Mouse (Mus musculus): ENCODE data around the gene Snx6. TPM values are rescaled to one million over a fixed set of nuclear protein-coding genes. Genes with fewer than 3 reads are reported as not detected.
A peak's percentile ranks its signal among the peaks of the same experiment; 100 is the strongest.

The Snx6 gene
- polyA plus RNA-seq, 1 experiment from 2014 or later, result 201 TPM

- H3K4me2 ChIP-seq (replicated peaks), result no peak overlapping the region
- no peaks in the 10 kb centered on the region for H3K27me3 ChIP-seq
- H3K9me3 ChIP-seq, result no peaks in the 10 kb centered on the region
- H3K4me3 ChIP-seq, result no peak overlapping the region
- no peak overlapping the region for H3K9ac ChIP-seq (replicated peaks)
- H3K36me3 ChIP-seq, result no peaks in the 10 kb centered on the region
- H3K27ac ChIP-seq (replicated peaks), result no peak overlapping the region
- no peaks in the 10 kb centered on the region for H3K4me1 ChIP-seq
- no peak for ATAC-seq (ENCODE audit: low FRiP score, low read depth)
- 75% methylated on average over 1 of the region's 1 CpGs for WGBS
These were observed 32.5 kb upstream of the Snx6 start for GRCm38 (mm10) chr12:54828043-54828442.

DNA sequence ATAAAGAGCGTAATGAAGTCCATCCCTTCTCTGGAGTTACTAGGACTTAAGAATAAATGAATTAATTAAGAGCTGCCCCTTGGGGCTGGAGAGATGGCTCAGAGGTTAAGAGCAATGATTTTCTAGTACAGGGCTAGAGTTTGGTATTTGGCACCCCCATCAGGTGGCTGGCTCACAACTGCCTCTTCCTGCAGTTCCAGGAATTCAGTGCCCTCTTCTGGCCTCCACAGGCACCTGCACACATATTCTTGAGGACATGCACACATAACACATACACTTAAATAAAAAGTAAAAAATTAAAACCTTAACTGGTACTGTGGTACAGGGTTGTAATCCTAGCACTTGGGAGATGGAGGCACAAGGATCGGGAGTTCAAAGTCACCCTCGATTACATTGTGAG, 29.7 kb upstream of the Snx6 start:
- Histone ChIP-seq H3K4me1 (no peaks in the 10 kb centered on the region), H3K9me3 (no peaks in the 10 kb centered on the region), H3K4me2 (replicated peaks) (no peak overlapping the region), H3K27ac (replicated peaks) (no peak overlapping the region), H3K27me3 (no peaks in the 10 kb centered on the region), H3K36me3 (no peaks in the 10 kb centered on the region), H3K4me3 (no peak overlapping the region), H3K9ac (replicated peaks) (no peak overlapping the region)
- WGBS, result 94% methylated on average over 3 of the region's 3 CpGs
- ATAC-seq (ENCODE audit: low FRiP score, low read depth), result no peak

DNA sequence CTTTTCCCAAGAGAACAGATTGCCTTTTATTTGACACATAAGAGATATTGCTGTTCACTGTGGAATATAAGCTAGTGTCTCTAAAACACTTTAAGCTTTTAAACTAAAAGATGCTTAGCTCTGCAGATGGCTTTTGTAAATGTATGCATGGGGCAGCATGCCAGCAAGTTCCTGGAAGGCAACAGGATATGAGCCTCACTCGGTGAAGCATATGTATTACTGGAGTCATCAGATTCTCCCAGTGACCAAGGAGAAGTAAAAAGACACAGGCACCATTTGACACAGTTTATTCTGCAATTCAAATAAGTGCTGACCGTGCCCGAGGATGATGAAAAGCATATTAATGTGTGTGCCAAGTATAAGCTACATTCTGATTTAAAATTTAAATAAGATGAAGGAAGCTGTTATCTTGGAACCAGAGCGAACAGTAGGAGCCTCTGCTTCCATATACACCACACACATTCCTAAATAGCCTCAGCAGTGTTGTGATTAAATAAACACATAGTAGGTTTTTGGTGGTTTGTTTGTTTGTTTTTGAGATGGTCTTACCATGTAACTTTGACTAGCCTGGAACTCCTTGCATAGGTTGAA, 27.4 kb upstream of the Snx6 start:
- Histone ChIP-seq H3K4me1 (no peaks in the 10 kb centered on the region), H3K27me3 (no peaks in the 10 kb centered on the region), H3K27ac (replicated peaks) (no peak overlapping the region), H3K4me2 (replicated peaks) (no peak overlapping the region), H3K4me3 (no peak overlapping the region), H3K36me3 (no peaks in the 10 kb centered on the region), H3K9me3 (no peaks in the 10 kb centered on the region), H3K9ac (replicated peaks) (no peak overlapping the region)
- no peak for ATAC-seq (ENCODE audit: low FRiP score, low read depth)
- 52% methylated on average over 4 of the region's 4 CpGs for WGBS

GRCm38 (mm10) chr12:54820684-54821161, 25.2 kb upstream of the Snx6 start:
- no peak overlapping the region for H3K4me3 ChIP-seq
- 46% methylated on average over 2 of the region's 2 CpGs for WGBS
- no peak overlapping the region for H3K9ac ChIP-seq (replicated peaks)

GRCm38 (mm10) chr12:54819181-54819935, 23.9 kb upstream of the Snx6 start:
- no peak overlapping the region for H3K27ac ChIP-seq (replicated peaks)
- no peaks in the 10 kb centered on the region for H3K36me3 ChIP-seq
- no peak for ATAC-seq (ENCODE audit: low FRiP score, low read depth)
- WGBS, result 73% methylated on average over 6 of the region's 6 CpGs
- H3K4me1 ChIP-seq, result no peaks in the 10 kb centered on the region
- no peaks in the 10 kb centered on the region for H3K9me3 ChIP-seq
- no peak overlapping the region for H3K9ac ChIP-seq (replicated peaks)
- no peaks in the 10 kb centered on the region for H3K27me3 ChIP-seq
- no peak overlapping the region for H3K4me3 ChIP-seq
- H3K4me2 ChIP-seq (replicated peaks), result no peak overlapping the region

More at GRCm38 (mm10) chr12:54820684-54821161, 25.2 kb upstream of the Snx6 start:
- ATAC-seq (ENCODE audit: low FRiP score, low read depth), result no peak
- no peaks in the 10 kb centered on the region for H3K36me3 ChIP-seq
- H3K27ac ChIP-seq (replicated peaks), result no peak overlapping the region
- H3K27me3 ChIP-seq, result no peaks in the 10 kb centered on the region
- H3K4me2 ChIP-seq (replicated peaks), result no peak overlapping the region
- H3K4me1 ChIP-seq, result no peaks in the 10 kb centered on the region
- H3K9me3 ChIP-seq, result no peaks in the 10 kb centered on the region

DNA sequence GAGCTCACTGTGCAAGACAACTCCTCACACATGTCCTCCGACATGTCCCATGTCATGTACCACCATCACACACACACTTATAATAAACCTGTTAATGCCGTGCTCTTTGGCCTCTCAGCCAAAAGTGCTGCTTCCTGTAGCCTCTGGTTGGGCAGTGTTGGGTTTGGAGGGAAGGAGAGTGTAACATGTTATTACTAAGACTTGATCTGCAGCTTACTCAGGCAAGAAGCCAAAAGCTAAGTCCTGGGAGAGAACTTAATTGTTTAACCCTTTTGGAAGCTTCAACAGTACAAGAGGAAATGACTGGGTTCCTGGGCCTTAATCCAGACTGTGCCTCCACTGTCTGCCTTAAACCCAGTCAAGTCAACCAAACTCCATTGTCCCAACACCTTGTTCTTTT, 14.6 kb upstream of the Snx6 start:
- ATAC-seq (ENCODE audit: low FRiP score, low read depth), result no peak

GRCm38 (mm10) chr12:54807481-54807880, 12.0 kb upstream of the Snx6 start:
- H3K9me3 ChIP-seq, result no peaks in the 10 kb centered on the region
- no peak overlapping the region for H3K4me3 ChIP-seq
- ATAC-seq (ENCODE audit: low FRiP score, low read depth), result no peak
- no peak overlapping the region for H3K27ac ChIP-seq (replicated peaks)
- H3K36me3 ChIP-seq, result no peaks in the 10 kb centered on the region
- H3K9ac ChIP-seq (replicated peaks), result no peak overlapping the region
- H3K4me1 ChIP-seq, result no peaks in the 10 kb centered on the region
- WGBS, result 64% methylated on average over 6 of the region's 6 CpGs
- H3K27me3 ChIP-seq, result no peaks in the 10 kb centered on the region
- H3K4me2 ChIP-seq (replicated peaks), result no peak overlapping the region

More for the DNA sequence above, 14.6 kb upstream of the Snx6 start:
- no peak overlapping the region for H3K4me2 ChIP-seq (replicated peaks)
- no peaks in the 10 kb centered on the region for H3K4me1 ChIP-seq
- H3K36me3 ChIP-seq, result no peaks in the 10 kb centered on the region
- no peak overlapping the region for H3K27ac ChIP-seq (replicated peaks)
- 93% methylated on average over 2 of the region's 2 CpGs for WGBS
- H3K9ac ChIP-seq (replicated peaks), result no peak overlapping the region
- no peak overlapping the region for H3K4me3 ChIP-seq
- no peaks in the 10 kb centered on the region for H3K27me3 ChIP-seq
- no peaks in the 10 kb centered on the region for H3K9me3 ChIP-seq

- WGBS, result 73% methylated on average over 6 of the region's 6 CpGs
- Histone ChIP-seq H3K9me3 (no peaks in the 10 kb centered on the region), H3K4me3 (no peak overlapping the region), H3K9ac (replicated peaks) (no peak overlapping the region), H3K4me1 (no peaks in the 10 kb centered on the region), H3K36me3 (no peaks in the 10 kb centered on the region), H3K27me3 (no peaks in the 10 kb centered on the region), H3K27ac (replicated peaks) (no peak overlapping the region), H3K4me2 (replicated peaks) (no peak overlapping the region)
- ATAC-seq (ENCODE audit: low FRiP score, low read depth), result no peak
These were observed 10.6 kb upstream of the Snx6 start for GRCm38 (mm10) chr12:54806131-54806530.

DNA sequence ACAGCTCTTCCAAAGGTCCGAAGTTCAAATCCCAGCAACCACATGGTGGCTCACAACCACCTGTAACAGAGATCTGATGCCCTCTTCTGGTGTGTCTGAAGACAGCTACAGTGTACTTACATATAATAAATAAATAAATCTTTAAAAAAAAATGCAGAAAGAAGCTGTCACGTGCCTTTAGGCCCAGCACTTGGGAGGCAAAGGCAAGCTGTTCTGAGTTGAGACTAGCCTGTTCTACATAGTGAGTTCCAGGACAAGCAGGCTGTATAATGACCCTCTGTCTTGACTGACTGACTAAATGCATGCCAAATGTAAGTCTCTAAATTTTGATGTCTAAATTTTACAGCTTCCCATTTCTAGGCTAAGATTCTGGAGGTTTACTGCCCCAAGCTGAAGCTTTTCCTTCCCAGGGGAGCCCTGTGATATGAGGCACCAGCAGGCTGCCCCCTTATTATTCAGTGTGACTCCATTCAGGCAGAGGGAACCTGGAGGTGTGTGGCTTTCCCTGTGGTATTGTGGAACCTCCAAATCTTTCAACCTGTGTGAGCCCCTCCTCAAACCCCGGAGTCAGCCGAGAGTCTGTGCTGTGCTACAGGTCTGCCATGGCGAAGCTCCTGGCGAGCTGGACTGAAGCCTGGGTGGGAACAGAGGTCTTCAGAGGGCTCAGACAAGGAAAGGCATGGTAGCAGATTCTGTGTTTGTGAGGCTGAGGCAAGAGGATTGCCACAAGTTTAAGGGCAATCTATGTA, 9.9 kb upstream of the Snx6 start:
- no peaks in the 10 kb centered on the region for H3K27me3 ChIP-seq
- H3K9me3 ChIP-seq, result no peaks in the 10 kb centered on the region
- H3K4me3 ChIP-seq, result no peak overlapping the region
- no peaks in the 10 kb centered on the region for H3K36me3 ChIP-seq
- no peak for ATAC-seq (ENCODE audit: low FRiP score, low read depth)
- WGBS, result 84% methylated on average over 6 of the region's 6 CpGs
- no peak overlapping the region for H3K27ac ChIP-seq (replicated peaks)
- no peaks in the 10 kb centered on the region for H3K4me1 ChIP-seq
- no peak overlapping the region for H3K4me2 ChIP-seq (replicated peaks)
- H3K9ac ChIP-seq (replicated peaks), result no peak overlapping the region

DNA sequence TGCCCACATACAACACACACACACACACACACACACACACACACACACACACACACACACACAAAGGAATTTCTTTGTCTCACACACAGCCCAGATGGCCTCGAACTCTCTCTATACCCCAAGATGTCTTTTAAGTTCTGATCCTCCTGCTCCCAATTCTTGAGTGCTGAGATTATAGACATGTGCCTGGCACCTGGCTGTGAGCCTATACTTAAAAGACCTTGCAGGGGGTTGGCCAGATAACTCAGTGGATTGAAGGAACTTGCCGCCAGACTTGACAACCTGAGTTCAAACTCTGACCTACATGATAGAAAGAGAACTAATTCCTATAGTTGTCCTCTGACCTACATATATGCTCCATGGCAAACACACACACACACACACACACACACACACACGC, 8.0 kb upstream of the Snx6 start:
- Histone ChIP-seq H3K27me3 (no peaks in the 10 kb centered on the region), H3K4me2 (replicated peaks) (no peak overlapping the region), H3K4me3 (no peak overlapping the region), H3K4me1 (no peaks in the 10 kb centered on the region), H3K9ac (replicated peaks) (no peak overlapping the region), H3K36me3 (no peaks in the 10 kb centered on the region), H3K9me3 (no peaks in the 10 kb centered on the region), H3K27ac (replicated peaks) (no peak overlapping the region)
- WGBS, result 84% methylated on average over 3 of the region's 3 CpGs
- no peak for ATAC-seq (ENCODE audit: low FRiP score, low read depth)

DNA sequence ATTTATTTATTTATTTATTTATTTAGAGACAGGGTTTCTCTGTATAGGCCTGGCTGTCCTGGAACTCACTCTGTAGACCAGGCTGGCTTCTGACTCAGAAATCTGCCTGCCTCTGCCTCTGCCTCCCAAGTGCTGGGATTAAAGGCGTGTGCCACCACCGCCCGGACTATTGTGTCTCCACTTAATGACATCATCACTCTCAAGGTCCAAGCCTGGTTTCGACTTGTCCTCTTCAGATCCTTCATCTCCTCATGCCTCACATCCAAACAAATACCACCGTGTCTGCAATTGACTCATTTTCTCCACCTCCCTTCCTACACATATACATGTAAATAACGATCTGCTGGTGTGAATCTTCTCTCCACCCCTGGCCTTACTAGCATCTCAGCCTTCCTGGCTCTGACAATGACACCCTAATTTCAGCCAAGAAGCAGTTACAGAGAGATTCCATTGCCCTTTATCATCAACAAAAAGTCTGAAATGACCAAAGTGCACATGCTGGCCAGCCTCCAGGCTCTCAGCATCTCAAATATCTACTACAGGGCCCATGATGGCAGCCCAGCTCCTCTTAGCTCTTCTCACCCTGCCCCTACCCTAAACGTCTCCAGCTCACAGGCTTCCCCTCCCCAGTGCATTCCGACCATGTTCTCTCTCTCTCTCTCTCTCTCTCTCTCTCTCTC, 1.2 kb upstream of the Snx6 start:
- no peak overlapping the region for H3K27ac ChIP-seq (replicated peaks)
- peaks cover 18% of the 10 kb centered on the region for H3K4me1 ChIP-seq
- H3K36me3 ChIP-seq, result 0 out of 2 replicates have a peak, but pooled peaks cover 2% of the 10 kb centered on the region
- H3K9ac ChIP-seq (replicated peaks), result no peak overlapping the region
- no peaks in the 10 kb centered on the region for H3K27me3 ChIP-seq
- no peak overlapping the region for H3K4me3 ChIP-seq
- H3K4me2 ChIP-seq (replicated peaks), result no peak overlapping the region
- WGBS, result 90% methylated on average over 8 of the region's 8 CpGs
- no peak for ATAC-seq (ENCODE audit: low FRiP score, low read depth)
- H3K9me3 ChIP-seq, result no peaks in the 10 kb centered on the region

GRCm38 (mm10) chr12:54794392-54794791, 1.1 kb downstream of the Snx6 start:
- peaks cover 35% of the 10 kb centered on the region for H3K4me1 ChIP-seq
- no peak for ATAC-seq (ENCODE audit: low FRiP score, low read depth)
- H3K36me3 ChIP-seq, result 0 out of 2 replicates have a peak, but pooled peaks cover 3% of the 10 kb centered on the region
- H3K27ac ChIP-seq (replicated peaks), result no peak overlapping the region
- peak overlapping the region; percentile 89 for H3K4me3 ChIP-seq
- no peaks in the 10 kb centered on the region for H3K27me3 ChIP-seq
- peak overlapping the region; percentile 93; the same call in 1 of the 2 replicates for H3K9ac ChIP-seq (replicated peaks)
- H3K4me2 ChIP-seq (replicated peaks), result peak overlapping the region; percentile 64
- H3K9me3 ChIP-seq, result no peaks in the 10 kb centered on the region
- 30% methylated on average over 3 of the region's 3 CpGs for WGBS
